Mouse (Mus musculus) hindlimb bud, embryonic 11.5 days (tissue): ENCODE results near the gene Kctd13.

Source experiments
- DNase-seq: peaks from one replicate; pipeline ENCODE4 v3.0.0-alpha.2; 2012; ENCODE audit warnings: low read depth, low spot score; ENCODE audit errors: extremely low spot score

Kctd13 gene

GRCm38 (mm10) chr7:126981601-126982000, 52.9 kb downstream of the Kctd13 start:
- no peak for DNase-seq

GRCm38 (mm10) chr7:126982054-126982453, 53.4 kb downstream of the Kctd13 start:
- DNase-seq = no peak

GRCm38 (mm10) chr7:126983113-126983512, 54.4 kb downstream of the Kctd13 start:
- no peak for DNase-seq

GRCm38 (mm10) chr7:126984667-126985444, 56.2 kb downstream of the Kctd13 start:
- DNase-seq = no peak

- no peak for DNase-seq
Observed at GRCm38 (mm10) chr7:126986319-126986718, 57.6 kb downstream of the Kctd13 start.

- no peak for DNase-seq
Observed at GRCm38 (mm10) chr7:126988816-126989215, 60.1 kb downstream of the Kctd13 start.
